Mouse (Mus musculus): ENCODE measurements around the gene Gpr182. TPM values are rescaled to one million over a fixed set of nuclear protein-coding genes. Genes with fewer than 3 reads are reported as not detected.

Gene Gpr182
- total RNA-seq, 2 experiments from 2014 or later, result 1.2 to 1.7 TPM

DNA sequence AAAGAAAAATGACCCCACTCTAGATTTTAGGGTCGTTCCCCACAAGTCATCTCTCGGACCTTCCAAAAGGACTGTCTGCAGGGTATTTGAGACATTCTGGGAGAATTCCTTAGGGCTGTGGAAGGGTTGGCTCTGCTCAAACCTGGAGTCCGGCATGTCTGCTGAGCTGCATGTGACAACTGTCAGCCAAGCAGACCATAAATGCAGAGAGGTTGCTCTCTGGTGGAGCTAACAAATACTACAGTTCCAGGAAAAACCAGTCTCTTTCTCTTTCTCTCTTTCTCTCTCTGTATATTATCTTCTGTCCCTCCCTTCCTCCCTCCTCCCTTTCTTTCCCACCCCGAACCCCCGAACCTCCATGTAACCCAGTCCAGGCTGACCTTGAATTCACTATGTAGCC, 17.1 kb downstream of the Gpr182 start:
- Histone ChIP-seq H3K4me3 (no peak overlapping the region), H3K27ac (no peak overlapping the region)
- TF ChIP-seq CTCF (conservative IDR thresholded peaks at IDR 0.05), result peak; percentile 78
- DNase-seq (ENCODE audit: low spot score in 2 of 2), result peak in 1 of 2 experiments; percentile 35

DNA sequence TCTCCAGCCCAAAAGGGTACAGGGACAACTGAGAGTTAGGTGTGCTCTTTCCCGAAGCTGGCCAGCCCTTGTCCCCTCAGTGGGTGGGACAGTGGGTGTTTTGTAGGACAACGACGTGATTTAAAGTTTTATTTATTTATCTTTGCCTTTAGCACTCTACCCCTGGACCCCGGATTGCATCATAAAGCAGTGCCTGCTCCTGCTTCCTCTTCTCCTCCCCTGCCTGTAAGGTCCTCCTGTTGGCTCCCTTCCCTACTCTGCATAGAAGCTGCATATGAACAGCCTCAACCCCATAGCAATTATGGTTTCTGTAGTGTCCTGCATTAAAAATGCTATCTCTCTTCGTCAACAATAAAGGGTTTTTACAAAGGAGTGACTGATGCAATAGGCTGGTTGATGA, 20.1 kb downstream of the Gpr182 start:
- TF ChIP-seq CTCF (conservative IDR thresholded peaks at IDR 0.05), result no peak
- Histone ChIP-seq H3K27ac (no peak overlapping the region), H3K4me3 (no peak overlapping the region)
- DNase-seq (ENCODE audit: low spot score in 2 of 2), result no peak

DNA sequence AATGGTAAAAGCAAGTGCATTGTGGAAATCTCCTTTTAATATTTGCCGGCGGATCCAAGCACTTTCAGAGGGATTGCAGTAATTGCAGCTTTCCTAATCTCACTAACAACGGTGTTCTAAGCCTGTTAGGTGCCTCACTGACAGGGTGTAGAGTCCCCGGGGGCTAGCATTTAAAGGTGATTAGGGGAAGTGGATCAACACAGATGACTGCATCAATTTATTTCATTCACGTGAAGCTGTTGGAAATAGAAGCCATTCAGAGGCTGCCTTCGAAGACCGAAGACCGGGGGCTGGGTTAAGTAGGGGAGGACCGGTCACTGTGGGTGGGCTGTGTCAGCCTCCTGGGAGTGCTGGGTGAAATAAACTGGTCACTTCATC, 20.6 kb downstream of the Gpr182 start:
- no peak overlapping the region for H3K4me3 ChIP-seq
- no peak for TF ChIP-seq CTCF (conservative IDR thresholded peaks at IDR 0.05)
- no peak overlapping the region for H3K27ac ChIP-seq
- no peak for DNase-seq (ENCODE audit: low spot score in 2 of 2)

DNA sequence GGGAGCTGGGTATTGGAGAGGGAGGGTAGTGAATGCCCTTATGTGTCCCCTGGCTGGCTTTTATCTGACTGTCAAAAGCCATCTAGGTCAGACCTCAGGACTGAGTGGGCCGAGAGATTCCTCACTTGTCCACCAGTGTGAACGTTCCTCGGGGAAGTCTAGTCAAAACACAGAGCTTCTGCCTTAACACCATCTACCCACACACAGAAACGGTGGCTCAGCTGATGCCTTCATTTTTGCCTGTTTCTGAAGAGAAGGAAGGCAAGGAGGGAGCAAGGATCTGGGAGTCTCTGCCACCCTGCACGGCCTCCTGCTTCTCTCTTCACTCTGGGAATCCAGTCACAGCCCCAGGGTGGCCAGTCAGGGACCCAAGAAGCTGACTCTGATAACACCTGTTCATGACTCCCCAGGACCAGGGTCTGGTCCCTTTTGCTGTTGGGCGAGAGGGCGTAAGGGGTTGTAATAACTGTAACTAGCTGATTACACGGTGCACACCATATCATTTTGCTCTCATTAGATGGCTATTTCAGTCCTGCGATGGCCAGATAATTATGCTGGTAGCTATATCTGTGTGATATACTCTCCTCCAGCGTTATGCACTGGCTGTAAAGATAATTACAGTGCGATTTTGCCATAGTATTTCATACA, 21.1 kb downstream of the Gpr182 start:
- DNase-seq (ENCODE audit: low spot score in 2 of 2), result no peak
- Histone ChIP-seq H3K27ac (no peak overlapping the region), H3K4me3 (no peak overlapping the region)
- no peak for TF ChIP-seq CTCF (conservative IDR thresholded peaks at IDR 0.05)

DNA sequence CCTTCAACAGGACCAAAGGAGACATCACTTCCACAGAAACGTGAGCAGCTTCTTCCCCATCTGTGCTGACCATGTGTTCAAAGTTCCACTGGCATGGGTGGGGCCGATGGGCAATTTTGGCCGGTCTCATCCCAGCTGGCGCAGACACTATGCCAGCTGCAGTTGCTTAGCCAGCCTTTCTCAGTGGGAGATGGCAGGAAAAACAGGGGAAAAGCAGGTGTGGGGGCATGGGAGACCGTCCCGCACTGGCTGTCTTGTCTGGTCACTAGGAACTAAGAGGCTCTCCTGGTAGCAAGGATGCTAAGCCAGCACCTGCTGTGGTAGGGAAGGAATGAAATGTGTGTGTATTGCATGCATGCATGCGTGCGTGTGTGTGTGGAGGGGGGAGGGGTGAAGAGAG, 23.1 kb downstream of the Gpr182 start:
- TF ChIP-seq CTCF (conservative IDR thresholded peaks at IDR 0.05), result no peak
- no peak overlapping the region for H3K27ac ChIP-seq
- no peak overlapping the region for H3K4me3 ChIP-seq
- no peak for DNase-seq (ENCODE audit: low spot score in 2 of 2)

DNA sequence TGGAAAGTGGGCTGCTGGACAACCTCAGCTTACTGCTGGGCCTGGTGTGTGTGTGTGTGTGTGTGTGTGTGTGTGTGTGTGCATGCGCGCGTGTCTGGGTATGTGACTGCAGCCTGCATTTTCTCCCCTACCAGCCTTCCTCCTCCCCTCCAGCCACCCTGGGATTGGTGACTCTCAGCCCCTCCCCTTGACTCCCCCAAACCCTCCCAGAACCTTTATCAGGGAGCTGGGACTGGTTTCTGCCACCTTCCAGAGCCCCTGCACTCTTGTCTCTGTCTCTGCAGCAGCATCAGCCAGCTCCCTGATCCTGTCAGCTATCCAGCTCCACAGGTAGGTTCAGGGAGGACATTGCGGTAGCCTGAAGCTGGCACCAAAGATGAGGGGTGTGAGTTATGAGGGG, 26.4 kb downstream of the Gpr182 start:
- no peak for TF ChIP-seq CTCF (conservative IDR thresholded peaks at IDR 0.05)
- Histone ChIP-seq H3K27ac (no peak overlapping the region), H3K4me3 (no peak overlapping the region)
- DNase-seq (ENCODE audit: low spot score in 2 of 2), result no peak

DNA sequence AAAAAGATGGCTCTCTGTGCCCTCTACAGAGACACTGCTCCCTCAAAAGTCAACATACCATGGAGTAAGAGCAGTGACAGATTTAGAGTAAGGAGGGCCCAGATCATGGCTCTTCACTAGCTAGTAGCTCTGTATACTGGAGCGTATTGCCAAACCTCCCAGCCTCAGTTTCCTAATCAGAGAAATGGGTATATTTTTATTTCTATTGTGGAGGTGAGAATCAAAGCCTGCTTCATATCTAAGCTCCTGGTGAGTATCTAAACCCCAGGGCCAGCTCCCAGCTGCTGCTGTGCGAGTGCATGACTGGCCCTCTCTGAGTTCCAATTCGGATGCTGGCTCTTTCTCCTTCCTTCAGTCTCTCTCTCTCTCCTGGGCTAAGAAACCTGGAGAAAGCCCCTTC, 27.4 kb downstream of the Gpr182 start, which contains the start of gene Tac2:
Gene Tac2 (plus strand): TSS at position 301 of the 400 bp plus-strand sequence.
- H3K27ac ChIP-seq, result no peak within 1 kb of the TSS
- no peak within 1 kb of the TSS for H3K4me3 ChIP-seq
- no peak for DNase-seq (ENCODE audit: low spot score in 2 of 2)
- TF ChIP-seq CTCF (conservative IDR thresholded peaks at IDR 0.05), result no peak

DNA sequence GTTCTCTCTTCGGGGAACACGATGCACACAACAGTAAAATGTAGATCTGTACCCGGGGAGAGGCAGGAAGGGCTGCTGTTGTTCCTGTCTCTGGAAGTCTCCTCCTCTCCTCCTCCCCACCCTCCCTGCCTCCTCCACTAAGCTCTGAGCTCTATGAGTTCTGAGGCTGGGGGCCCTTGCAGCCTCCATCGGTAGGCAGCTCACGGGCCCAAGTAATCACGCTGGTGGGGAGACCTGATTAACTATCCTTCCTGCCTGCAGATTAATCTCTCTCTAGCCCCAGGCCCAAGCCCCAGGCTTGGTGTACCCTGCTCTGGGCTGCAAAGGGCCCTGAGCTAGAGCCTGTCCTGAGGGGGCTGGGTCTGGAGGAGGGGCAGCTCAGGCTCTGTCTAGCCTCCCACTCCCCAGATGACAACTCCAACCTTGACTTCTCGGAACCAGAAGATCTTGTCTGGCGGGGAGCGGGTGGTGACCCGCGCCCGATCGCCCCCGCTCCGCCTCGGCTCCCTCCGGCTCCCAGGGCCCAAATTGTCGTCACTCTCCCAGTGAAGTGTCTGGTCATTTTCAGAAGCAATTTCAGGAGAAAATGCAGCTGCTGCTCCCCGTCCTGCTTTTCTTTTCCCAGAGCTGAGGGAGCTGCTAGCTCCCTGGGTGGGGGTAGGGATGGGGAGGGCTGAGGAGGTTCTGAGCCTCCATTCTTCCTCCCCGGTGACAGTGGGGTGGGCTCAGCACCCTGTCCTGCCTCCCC, 29.7 kb downstream of the Gpr182 start:
- no peak for TF ChIP-seq CTCF (conservative IDR thresholded peaks at IDR 0.05)
- H3K4me3 ChIP-seq, result peak overlapping the region; percentile 22; the same call in 1 of the 2 replicates
- peak overlapping the region; percentile 83 for H3K27ac ChIP-seq
- DNase-seq (ENCODE audit: low spot score in 2 of 2), result peak in 1 of 2 experiments; percentile 32

DNA sequence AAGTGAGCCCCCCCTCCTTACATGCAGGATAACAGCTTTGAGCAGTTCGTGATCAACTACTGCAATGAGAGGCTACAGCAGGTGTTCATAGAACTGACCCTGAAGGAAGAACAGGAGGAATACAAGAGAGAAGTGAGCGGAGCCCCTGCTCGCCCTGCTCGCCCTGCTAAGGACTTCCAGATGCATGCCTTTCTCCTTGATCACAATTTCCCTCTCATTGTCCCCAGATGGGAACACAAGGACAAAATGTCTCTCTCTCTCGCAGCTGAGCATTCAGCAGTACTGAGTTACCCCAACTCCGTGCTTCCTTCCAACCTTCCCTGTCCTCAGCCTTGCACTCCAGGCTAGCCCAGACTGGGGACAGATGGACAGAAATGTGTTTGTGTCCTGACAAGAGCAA, 38.8 kb downstream of the Gpr182 start:
- no peak overlapping the region for H3K27ac ChIP-seq
- no peak overlapping the region for H3K4me3 ChIP-seq
- DNase-seq (ENCODE audit: low spot score in 2 of 2), result no peak
- TF ChIP-seq CTCF (conservative IDR thresholded peaks at IDR 0.05), result no peak

DNA sequence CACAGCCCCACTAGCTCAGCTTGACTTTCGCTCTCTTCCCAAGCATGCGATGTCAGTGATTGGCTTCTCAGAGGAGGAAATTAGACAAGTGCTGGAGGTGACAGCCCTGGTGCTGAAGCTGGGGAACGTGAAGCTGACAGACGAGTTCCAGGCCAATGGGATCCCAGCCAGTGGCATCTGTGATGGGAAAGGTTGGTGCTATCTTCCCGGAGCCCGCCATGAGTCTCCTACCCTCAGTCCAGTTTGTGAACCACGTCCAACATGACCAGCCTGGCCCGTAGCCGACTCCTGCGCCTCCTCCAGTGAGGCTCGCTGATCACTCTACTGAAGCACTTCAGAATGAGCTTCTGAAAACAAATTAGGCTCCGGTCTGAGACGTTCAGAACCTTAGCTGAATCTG, 41.2 kb downstream of the Gpr182 start:
- no peak overlapping the region for H3K27ac ChIP-seq
- no peak for DNase-seq (ENCODE audit: low spot score in 2 of 2)
- H3K4me3 ChIP-seq, result no peak overlapping the region
- TF ChIP-seq CTCF (conservative IDR thresholded peaks at IDR 0.05), result no peak

DNA sequence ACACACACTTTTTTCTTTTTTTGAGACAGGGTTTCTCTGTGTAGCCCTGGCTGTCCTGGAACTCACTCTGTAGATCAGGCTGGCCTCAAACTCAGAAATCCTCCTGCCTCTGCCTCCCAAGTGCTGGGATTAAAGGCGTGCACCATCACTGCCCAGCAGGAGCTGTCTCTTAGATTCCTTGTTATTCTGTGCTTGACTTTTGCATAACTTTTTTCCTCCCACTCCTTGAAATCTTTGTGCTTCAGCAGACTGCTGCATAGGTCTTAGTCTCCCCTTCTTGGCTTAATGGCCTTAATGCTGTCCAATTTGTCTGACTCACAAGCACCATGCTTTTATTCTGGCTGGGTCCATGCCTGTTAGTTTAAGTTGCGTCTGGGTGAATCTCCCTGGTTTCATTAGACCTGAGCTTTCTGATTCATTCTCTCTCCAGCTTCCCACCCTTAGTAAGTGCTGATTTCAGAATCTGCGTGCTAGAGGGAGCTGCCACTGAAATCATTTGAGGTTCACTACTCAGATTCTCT, 42.6 kb downstream of the Gpr182 start:
- Histone ChIP-seq H3K4me3 (no peak overlapping the region), H3K27ac (no peak overlapping the region)
- TF ChIP-seq CTCF (conservative IDR thresholded peaks at IDR 0.05), result no peak
- DNase-seq (ENCODE audit: low spot score in 2 of 2), result no peak

DNA sequence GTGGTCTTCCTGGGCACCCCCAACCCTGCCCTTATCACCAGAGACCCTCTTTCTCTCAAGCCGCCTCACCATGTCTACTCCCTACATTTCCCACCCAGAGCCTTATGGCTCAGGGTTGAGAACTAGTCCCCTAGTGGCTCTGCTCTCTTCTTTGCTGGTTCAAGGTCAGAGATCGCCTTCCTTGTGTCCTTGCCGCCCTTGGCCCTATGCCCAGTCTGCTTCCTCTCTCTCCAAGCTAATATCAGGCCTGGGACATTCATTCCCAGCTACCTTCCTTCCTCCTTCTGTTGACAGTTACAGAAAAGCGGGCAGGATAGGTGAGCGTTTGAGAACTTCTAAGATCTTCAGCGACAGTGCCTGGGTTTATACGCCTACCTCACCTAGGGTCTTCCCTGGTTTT, 43.8 kb downstream of the Gpr182 start:
- H3K27ac ChIP-seq, result no peak overlapping the region
- H3K4me3 ChIP-seq, result no peak overlapping the region
- no peak for DNase-seq (ENCODE audit: low spot score in 2 of 2)
- TF ChIP-seq CTCF (conservative IDR thresholded peaks at IDR 0.05), result no peak

DNA sequence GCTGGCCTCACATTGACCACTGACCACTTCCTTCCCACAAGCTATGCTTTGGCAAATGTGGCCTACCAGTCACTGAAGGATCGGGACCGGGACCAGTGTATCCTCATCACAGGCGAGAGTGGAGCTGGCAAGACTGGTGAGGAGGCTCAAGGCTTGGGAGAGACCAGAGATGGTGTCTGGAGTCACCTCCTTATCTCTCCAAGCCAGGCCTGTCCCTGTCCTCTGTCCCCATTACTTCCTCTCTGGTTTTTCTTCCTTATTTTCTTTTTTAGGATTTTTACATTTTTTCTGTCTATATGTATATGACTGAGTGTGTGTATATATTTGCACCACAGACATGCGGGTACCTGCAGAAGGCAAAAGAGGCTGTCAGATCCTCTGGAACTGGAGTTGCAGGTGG, 45.7 kb downstream of the Gpr182 start:
- DNase-seq (ENCODE audit: low spot score in 2 of 2), result no peak
- Histone ChIP-seq H3K27ac (no peak overlapping the region), H3K4me3 (no peak overlapping the region)
- no peak for TF ChIP-seq CTCF (conservative IDR thresholded peaks at IDR 0.05)

DNA sequence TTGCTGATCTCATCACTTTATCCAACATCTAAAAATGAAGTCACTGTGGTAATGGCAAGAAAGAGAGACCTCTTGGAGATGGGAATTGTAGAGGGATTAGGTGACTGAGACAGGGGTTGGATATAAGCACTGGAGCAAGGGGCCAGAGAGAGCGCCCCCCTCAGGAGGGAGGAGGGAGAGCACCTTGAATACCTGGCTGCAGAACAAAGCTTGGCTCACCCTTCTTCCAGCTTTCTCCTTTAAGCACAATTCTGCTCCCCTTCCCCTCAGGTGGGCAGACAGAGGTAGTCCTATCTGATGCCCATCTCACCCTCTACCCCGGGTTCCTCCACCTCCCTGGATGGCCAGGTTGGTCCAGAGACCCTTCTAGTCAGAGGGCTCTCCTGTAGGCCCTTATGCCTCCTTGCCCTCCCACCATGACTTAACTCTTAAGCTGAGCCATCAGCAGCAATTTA, 46.7 kb downstream of the Gpr182 start, which contains the start of gene Myo1a:
Gene Myo1a (plus strand): TSS at position 405 of the 455 bp plus-strand sequence.
- H3K4me3 ChIP-seq, result no peak within 1 kb of the TSS
- DNase-seq (ENCODE audit: low spot score in 2 of 2), result no peak
- no peak within 1 kb of the TSS for H3K27ac ChIP-seq
- peak; percentile 44 for TF ChIP-seq CTCF (conservative IDR thresholded peaks at IDR 0.05)

All from layer of hippocampus, adult 2 months (tissue).